ENCODE assay signal across 8 mouse cellular contexts in genomic region chr13:19618841-19619215, GRCm38 (mm10). TPM values are rescaled to one million over a fixed set of nuclear protein-coding genes. Genes with fewer than 3 reads are reported as not detected.
DNase-seq lines count a peak whose midpoint lies in the region; ATAC-seq and TF ChIP-seq lines count a peak whose summit lies in the region.

No protein-coding gene starts in this region.

- no peak for TF ChIP-seq CTCF in embryonic fibroblast, embryonic 13.5 days (IDR thresholded peaks at IDR 0.05; ENCODE audit: borderline replicate concordance, insufficient read depth, low read length)

- H3K4me3 ChIP-seq in heart, embryonic 13.5 days, result peak overlapping the region; percentile 87
- H3K4me3 ChIP-seq in embryonic fibroblast, embryonic 13.5 days (ENCODE audit: insufficient read depth, low read length), result peak overlapping the region; percentile 55
- peak overlapping the region; percentile 71 for H3K4me3 ChIP-seq in limb, embryonic 10.5 days
- peak overlapping the region; percentile 74 for H3K4me3 ChIP-seq in neural tube, embryonic 13.5 days

- no peaks in the 10 kb centered on the region for H3K9me3 ChIP-seq in heart, embryonic 13.5 days
- H3K9me3 ChIP-seq in limb, embryonic 10.5 days (replicated peaks), result no peaks in the 10 kb centered on the region
- no peaks in the 10 kb centered on the region for H3K9me3 ChIP-seq in neural tube, embryonic 13.5 days

- H3K9ac ChIP-seq in heart, embryonic 13.5 days, result peak overlapping the region; percentile 92
- peak overlapping the region; percentile 92 for H3K9ac ChIP-seq in neural tube, embryonic 13.5 days

- 8% methylated on average over 5 of the region's 5 CpGs for WGBS in heart, embryonic 13.5 days
- 10% methylated on average over 5 of the region's 5 CpGs for WGBS in limb, embryonic 10.5 days
- 0% methylated on average over 5 of the region's 5 CpGs for WGBS in neural tube, embryonic 13.5 days

- ATAC-seq in heart, embryonic 13.5 days (ENCODE audit: extremely low read depth, insufficient number of reproducible peaks, low FRiP score, low TSS enrichment), result 0 out of 2 replicates have a peak, but pooled peaks have one; percentile 14
- peak; percentile 71 for ATAC-seq in neural tube, embryonic 13.5 days (ENCODE audit: low read depth)

- no peaks in the 10 kb centered on the region for H3K36me3 ChIP-seq in heart, embryonic 13.5 days
- H3K36me3 ChIP-seq in limb, embryonic 10.5 days, result no peaks in the 10 kb centered on the region
- H3K36me3 ChIP-seq in neural tube, embryonic 13.5 days, result no peaks in the 10 kb centered on the region

- H3K27me3 ChIP-seq in heart, embryonic 13.5 days (replicated peaks), result peaks cover 16% of the 10 kb centered on the region
- peaks cover 26% of the 10 kb centered on the region for H3K27me3 ChIP-seq in limb, embryonic 10.5 days (ENCODE audit: low read depth, poor library complexity, severe bottlenecking)
- H3K27me3 ChIP-seq in neural tube, embryonic 13.5 days, result peaks cover 16% of the 10 kb centered on the region

- peaks cover 17% of the 10 kb centered on the region for H3K4me1 ChIP-seq in heart, embryonic 13.5 days
- H3K4me1 ChIP-seq in embryonic fibroblast, embryonic 13.5 days (ENCODE audit: control insufficient read depth, insufficient read depth, low read length), result no peaks in the 10 kb centered on the region
- peaks cover 21% of the 10 kb centered on the region for H3K4me1 ChIP-seq in limb, embryonic 10.5 days
- peaks cover 25% of the 10 kb centered on the region for H3K4me1 ChIP-seq in neural tube, embryonic 13.5 days (replicated peaks)

- no peak for DNase-seq in heart, postnatal 4 days
- DNase-seq in ES-CJ7 (ENCODE audit: low read depth, low spot score), result peak; percentile 27
- no peak for DNase-seq in limb, embryonic 10.5 days (ENCODE audit: low spot score)
- DNase-seq in urinary bladder, adult 18-20 months (ENCODE audit: low spot score in 2 of 2), result no peak
- DNase-seq in urinary bladder, postnatal 25 days (ENCODE audit: low spot score), result no peak

- no peak for TF ChIP-seq POLR2A in embryonic fibroblast, embryonic 13.5 days (IDR thresholded peaks at IDR 0.05; ENCODE audit: low read depth, low read length)

- peak overlapping the region; percentile 92 for H3K4me2 ChIP-seq in heart, embryonic 13.5 days
- peak overlapping the region; percentile 69 for H3K4me2 ChIP-seq in neural tube, embryonic 13.5 days

- H3K27ac ChIP-seq in heart, embryonic 13.5 days (replicated peaks), result peak overlapping the region; percentile 82
- no peak overlapping the region for H3K27ac ChIP-seq in embryonic fibroblast, embryonic 13.5 days (ENCODE audit: insufficient read depth, low read length)
- peak overlapping the region; percentile 91 for H3K27ac ChIP-seq in limb, embryonic 10.5 days
- H3K27ac ChIP-seq in neural tube, embryonic 13.5 days (replicated peaks), result peak overlapping the region; percentile 89

RNA-seq across cellular contexts. Expression of gene Epdr1, which starts 0.9 kb away (rescaled TPM):
- polyA plus RNA-seq in heart, embryonic 13.5 days (2015; fragmentation: Nextera tagmentation; extraction: Ambion mirVana), result 30.5 and 35.5 TPM in 2 replicates
- 10 to 100 TPM; 11.3 to 12.5 TPM for total RNA-seq in heart, postnatal 4 days (2021)
- 38.9 and 47.2 TPM in 2 replicates for polyA plus RNA-seq in embryonic fibroblast, embryonic 13.5 days (2011; ENCODE audit: insufficient read length, low read depth, missing spikeins)
- 12.2 and 13.8 TPM in 2 replicates for polyA plus RNA-seq in limb, embryonic 10.5 days (2016; fragmentation: Nextera tagmentation; extraction: Ambion mirVana)
- polyA plus RNA-seq in neural tube, embryonic 13.5 days (2015; fragmentation: Nextera tagmentation; extraction: Ambion mirVana), result 20.7 and 21.2 TPM in 2 replicates

RNA-seq across cellular contexts. Expression of gene Sfrp4, which starts 4.1 kb away (rescaled TPM):
- 0.36 and 0.49 TPM in 2 replicates for polyA plus RNA-seq in heart, embryonic 13.5 days (2015; fragmentation: Nextera tagmentation; extraction: Ambion mirVana)
- under 1 TPM in 1 of 2 experiments, not detected in 1; 0.16 TPM for total RNA-seq in heart, postnatal 4 days (2021)
- 1.5 TPM in 2 replicates for polyA plus RNA-seq in embryonic fibroblast, embryonic 13.5 days (2011; ENCODE audit: insufficient read length, low read depth, missing spikeins)
- polyA plus RNA-seq in limb, embryonic 10.5 days (2016; fragmentation: Nextera tagmentation; extraction: Ambion mirVana), result 0.15 and 0.31 TPM in 2 replicates
- polyA plus RNA-seq in neural tube, embryonic 13.5 days (2015; fragmentation: Nextera tagmentation; extraction: Ambion mirVana), result 5.1 and 5.8 TPM in 2 replicates
